Mouse (Mus musculus) left cerebral cortex, postnatal 36 days (tissue): ENCODE results near the gene Hist1h2bq. TPM values are rescaled to one million over a fixed set of nuclear protein-coding genes. Genes with fewer than 3 reads are reported as not detected.
A peak's percentile ranks its signal among the peaks of the same experiment; 100 is the strongest.
"Not testable (repeated sequence)": the region's sequence is repeated elsewhere in the genome, so short reads cannot be mapped to it uniquely, and the experiment has no call there.

Source experiments
- DNase-seq, 2 experiments: peaks; one replicate each; pipeline ENCODE4 v3.0.0; 2021 to 2022; ENCODE audit warnings: low spot score in 2 of 2, mixed read lengths in 1 of 2
- intact Hi-C: fragments of 180-260 bp; cut with DNase I; formaldehyde crosslinking; loops from one replicate; pipeline ENCODE4 v1.15.1; 2025
- total RNA-seq, 2 experiments: library from RNA; stranded (reverse); gene quantifications; 2 replicates each; pipeline ENCODE4 v1.2.3; 2021

Hist1h2bq gene
- 10 to 100 TPM; 36.0 to 39.3 TPM for total RNA-seq

DNA sequence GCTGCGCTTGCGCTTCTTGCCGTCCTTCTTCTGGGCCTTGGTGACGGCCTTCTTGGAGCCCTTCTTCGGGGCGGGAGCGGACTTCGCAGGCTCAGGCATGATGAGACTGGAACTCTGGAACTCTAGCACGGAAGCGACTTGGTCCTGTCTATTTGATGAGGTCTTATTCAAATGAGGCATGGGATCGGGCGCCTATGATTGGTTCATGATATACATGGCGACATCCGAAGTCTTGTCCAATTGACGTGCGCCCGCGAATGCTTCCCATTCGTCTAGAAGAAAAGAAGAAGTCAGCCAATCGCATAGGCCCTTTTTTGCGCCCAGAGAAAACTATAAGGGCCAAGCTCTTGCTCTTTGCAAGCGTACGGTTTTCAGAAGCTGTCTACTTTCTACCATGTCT, at the start of gene Hist1h2bq, which contains the start of gene Hist1h2ao:
Gene Hist1h2bq (minus strand): TSS at position 125 of the 400 bp plus-strand sequence.
Gene Hist1h2ao (plus strand): TSS at position 393 of the 400 bp plus-strand sequence.
- DNase-seq, intact Hi-C loops: not testable (repeated sequence)

DNA sequence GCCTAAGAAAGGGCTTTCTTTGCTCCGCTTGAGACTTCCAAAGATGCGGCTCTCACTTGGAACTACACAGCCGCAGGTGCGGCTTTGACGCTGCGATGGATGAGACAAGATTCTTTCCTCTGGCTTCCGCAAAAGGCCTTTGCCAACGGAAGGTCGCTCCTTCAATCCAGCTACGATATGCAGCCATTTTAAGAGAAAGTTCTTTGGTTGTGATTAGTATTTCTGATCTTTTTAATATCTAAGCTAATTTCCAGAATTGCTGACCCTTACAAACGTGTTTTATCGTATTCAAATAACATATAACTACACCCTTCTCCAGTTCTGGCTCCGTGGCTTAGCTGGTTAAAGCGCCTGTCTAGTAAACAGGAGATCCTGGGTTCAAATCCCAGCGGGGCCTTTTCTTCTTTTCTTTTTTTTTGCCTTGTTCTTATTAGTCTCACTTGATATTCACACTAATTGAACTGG, 45.7 kb upstream of the Hist1h2bq start:
- intact Hi-C loops = no loop called here
- DNase-seq = peak; percentile 29 to 35

DNA sequence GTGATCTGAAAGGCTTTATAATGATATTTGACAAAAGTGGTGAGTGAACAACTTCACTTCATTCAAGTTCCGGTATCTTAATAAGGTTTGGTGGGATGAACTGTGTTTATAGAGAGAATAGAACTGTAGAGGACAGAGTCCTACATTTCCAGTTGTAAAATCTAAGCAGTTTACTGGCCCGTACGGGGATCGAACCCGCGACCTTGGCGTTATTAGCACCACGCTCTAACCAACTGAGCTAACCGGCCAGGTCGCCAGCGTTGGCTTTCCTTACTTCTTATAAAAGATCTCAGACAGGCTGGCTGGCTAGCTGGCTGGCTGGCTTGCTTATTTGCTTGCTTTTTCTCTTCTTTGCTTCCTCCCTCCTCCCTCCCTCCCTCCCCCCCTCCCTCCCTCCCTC, 45.1 kb upstream of the Hist1h2bq start:
- peak; percentile 81 to 85 for DNase-seq
- intact Hi-C loops = no loop called here

DNA sequence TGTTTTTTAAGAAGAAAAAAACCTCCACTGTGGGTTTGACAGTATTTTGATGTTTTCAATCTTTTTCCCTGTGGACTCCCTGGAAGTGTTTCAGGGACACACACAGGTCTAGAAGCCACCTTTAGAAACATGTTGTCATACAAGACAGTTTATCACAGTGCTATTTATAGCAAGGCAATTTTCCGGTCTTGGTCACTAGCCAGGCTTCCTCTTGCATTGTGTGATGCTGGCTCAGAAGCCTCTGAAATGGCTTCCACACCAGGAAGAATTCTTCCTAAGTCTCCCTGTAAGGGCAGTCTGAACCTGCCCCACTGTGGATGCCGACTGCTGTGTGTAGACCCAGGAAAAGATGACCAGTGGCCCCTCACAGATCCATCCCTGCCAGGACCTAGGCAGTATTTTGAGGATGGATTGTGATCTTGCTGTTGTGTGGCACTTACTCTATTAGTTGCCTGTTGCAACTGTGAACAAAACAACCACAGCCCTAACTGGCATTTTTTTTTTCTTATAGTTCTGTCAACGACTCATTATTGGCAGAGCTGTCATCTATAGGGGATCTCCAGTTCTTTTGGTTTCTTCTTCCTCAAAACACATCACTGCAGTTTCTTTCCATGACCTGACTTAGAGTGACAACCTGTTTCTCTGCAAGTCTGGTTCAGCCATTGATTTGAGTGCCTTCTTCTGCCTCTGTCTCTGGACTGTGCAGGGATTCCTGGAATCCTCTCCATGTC, 42.4 kb upstream of the Hist1h2bq start:
- intact Hi-C loops = no loop called here
- DNase-seq = no peak

DNA sequence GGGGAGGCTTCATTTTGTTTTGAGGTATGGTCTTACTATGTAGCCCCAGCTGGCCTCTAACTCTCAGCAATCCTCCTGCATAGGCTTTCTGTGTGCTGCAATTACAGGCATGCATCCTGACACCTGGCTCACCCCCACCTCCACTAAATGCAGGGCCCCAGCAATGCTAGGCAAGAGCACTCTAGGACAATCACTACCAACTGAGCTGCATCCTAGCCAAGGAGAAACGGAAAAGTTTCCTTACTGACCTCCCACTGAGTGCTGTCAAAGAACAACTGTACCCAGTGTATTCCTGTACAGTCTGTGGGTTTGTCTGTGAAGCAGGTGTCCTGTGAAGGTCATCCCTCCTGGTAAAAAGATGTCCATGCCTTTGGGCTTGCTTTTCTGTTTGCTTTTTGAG, 40.7 kb upstream of the Hist1h2bq start:
- DNase-seq, intact Hi-C loops: not testable (repeated sequence)

DNA sequence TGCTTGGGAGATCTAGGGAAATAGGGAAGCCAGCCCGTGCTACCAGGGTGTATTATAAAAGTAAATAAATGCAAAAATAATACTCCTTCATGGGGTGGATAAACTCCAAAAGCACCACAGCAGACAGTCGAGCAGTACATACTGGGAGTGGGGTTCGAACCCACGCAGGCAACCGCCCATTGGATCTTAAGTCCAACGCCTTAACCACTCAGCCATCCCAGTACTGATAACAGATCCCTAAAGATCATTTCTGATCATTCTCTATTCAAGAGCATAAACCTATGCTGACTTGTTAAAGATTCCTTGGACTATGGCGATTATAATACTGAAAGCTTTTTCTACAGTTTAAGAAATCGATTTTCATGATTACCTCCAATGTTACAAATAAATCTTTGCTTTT, 37.9 kb upstream of the Hist1h2bq start:
- intact Hi-C loops = no loop called here

DNA sequence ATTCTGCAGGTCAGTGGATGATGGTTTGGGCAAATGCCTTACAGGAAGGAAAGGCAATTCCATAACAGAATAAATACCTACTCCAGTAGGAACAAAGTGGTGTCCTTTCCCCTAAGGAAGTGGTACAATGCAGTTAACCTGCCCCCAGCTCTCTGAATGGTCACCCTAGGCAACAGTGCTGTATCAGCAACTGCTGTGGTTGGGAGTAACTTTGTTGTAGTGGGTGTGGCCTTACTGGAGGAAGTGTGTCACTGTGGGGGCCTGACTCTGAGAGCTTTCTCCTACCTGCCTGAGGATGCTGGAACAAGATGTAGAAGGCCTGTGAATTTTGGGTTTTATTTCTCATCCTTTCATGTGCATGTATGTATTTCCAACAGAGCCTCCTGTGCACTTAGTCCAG, 36.4 kb upstream of the Hist1h2bq start:
- DNase-seq, intact Hi-C loops: not testable (repeated sequence)

More for the DNA sequence above, 37.9 kb upstream of the Hist1h2bq start:
- DNase-seq = no peak

DNA sequence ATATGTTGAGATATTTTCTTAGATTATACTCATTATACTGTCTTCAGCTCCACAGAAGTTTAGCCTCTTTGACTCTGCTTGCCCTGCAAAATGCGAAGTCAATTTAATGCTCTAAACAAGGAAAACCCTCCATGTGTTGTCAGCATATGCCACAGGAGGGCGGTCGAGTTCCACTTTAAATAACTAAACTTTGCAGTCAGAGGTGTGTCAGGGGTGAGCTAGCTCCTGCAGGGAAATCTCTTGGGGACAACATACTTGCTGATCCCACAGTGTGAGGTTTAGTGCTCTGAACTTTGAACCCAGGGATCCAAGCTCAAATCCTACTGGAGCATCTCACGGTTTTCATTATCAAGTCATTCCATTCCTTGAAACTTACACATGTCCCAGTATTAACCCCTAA, 30.5 kb upstream of the Hist1h2bq start:
- intact Hi-C loops, DNase-seq: not testable (repeated sequence)

DNA sequence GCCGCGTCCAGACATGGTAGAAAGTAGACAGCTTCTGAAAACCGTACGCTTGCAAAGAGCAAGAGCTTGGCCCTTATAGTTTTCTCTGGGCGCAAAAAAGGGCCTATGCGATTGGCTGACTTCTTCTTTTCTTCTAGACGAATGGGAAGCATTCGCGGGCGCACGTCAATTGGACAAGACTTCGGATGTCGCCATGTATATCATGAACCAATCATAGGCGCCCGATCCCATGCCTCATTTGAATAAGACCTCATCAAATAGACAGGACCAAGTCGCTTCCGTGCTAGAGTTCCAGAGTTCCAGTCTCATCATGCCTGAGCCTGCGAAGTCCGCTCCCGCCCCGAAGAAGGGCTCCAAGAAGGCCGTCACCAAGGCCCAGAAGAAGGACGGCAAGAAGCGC, 23.5 kb upstream of the Hist1h2bq start, which contains the start of the genes Hist1h2ap and Hist1h2br:
Gene Hist1h2ap (minus strand): TSS at position 47 of the 400 bp plus-strand sequence.
Gene Hist1h2br (plus strand): TSS at position 283 of the 400 bp plus-strand sequence.
- DNase-seq, intact Hi-C loops: not testable (repeated sequence)

DNA sequence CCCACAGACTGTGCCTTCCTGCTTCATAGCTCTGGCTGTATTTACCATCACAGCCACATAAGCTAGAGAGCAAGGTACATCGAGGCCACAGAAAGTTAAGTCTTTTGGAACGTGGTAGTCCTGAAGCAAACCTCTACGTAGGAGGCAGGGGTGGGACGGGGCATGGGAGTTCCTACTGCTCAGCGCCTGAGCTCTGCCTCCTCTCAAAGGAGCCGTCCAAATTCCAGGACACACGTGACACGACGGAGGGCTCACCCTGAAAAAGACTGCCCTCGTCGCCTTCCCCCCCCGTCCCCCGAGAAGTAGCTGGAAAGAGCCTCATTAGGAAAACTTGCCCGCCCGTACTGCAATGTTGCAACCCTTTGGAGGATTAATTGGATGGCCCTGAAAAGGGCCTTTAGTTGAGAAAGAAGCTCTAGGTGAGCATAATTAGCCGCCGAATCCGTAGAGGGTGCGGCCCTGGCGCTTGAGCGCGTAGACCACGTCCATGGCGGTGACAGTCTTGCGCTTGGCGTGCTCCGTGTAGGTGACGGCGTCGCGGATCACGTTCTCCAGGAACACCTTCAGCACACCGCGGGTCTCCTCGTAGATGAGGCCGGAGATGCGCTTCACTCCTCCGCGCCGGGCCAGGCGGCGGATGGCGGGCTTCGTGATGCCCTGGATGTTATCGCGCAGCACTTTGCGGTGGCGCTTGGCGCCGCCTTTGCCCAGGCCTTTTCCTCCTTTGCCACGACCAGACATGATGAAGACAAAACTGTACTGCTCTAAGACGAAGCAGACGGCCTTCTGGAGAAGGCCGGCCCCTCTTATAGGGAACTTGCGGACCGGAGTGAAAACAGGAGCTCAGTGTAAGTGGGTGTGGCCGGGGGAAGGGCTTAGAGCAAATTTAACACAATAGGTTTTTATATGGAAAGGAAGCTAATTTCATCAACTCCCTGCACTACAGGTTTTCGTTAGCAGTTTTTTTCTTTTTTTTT, 21.7 kb upstream of the Hist1h2bq start, which contains the start of gene Hist1h4n:
Gene Hist1h4n (minus strand): TSS at position 779 of the 977 bp plus-strand sequence.
- DNase-seq = peak; percentile 28 to 44
- intact Hi-C loops = not testable (repeated sequence)

DNA sequence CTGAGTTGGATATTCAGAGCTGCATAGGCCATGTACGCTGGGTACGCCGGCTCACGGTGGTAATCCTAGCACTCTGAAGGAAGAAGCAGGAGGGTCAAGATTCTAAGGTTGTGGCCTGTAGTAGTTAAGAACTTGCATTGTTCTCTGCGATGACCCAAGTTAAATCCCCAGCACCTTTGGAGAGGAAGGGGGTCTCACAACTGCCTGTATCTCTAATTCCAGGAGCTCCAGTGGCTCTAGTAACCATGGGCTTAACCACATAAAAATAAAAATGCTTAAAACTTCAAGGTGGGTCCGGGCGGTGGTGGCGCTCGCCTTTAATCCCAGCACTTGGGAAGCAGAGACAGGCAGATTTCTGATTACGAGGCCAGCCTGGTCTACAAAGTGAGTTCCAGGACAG, 20.3 kb upstream of the Hist1h2bq start:
- DNase-seq = no peak
- intact Hi-C loops = no loop called here

DNA sequence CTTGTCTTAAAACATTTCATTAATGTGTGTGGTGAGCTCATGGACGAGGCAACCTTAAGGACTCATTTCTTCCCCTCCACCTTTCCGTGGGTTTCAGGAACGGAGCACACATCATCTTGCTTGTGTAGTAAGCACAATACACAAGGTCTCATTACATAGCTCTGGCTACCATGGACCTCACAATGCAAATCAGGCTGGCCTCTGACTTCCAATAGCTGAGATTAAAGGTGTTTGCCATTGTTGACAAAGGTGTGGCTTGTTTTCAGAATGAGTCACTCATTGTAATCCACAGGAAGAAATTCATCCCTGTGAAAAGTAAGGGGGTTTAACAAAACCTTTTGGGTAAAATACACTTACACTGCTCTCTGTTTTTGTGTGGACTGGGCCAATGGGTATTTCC, 18.5 kb upstream of the Hist1h2bq start:
- intact Hi-C loops = no loop called here
- DNase-seq = no peak

DNA sequence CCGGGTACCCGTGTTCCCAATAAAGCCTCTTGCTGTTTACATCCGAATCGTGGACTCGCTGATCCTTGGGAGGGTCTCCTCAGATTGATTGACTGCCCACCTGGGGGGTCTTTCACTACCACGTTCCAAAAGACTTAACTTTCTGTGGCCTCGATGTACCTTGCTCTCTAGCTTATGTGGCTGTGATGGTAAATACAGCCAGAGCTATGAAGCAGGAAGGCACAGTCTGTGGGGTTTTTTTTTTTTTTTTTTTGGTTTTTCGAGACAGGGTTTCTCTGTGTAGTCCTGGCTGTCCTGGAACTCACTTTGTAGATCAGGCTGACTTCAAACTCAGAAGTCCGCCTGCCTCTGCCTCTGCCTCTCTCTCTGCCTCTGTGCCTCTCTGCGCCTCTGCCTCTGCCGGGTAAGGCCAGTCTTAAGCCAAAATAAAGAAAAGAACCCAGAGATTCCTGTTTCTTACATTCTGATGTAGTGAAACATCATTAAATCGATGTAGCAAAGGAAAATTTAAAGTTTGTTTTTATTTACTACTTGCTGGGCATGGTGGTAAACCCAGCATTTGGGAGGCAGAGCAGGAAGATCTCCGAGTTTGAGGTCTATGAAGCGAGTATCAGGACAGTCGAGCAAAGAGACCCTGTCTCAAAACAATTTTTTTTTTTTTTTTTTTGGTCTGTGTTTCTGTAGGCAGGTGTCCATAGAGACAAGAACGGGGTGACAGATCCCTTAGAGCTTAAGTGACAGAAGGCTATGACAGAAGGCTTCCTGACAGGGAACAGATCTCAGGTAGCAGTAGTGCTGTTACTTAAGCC, 10.3 kb upstream of the Hist1h2bq start:
- DNase-seq, intact Hi-C loops: not testable (repeated sequence)

DNA sequence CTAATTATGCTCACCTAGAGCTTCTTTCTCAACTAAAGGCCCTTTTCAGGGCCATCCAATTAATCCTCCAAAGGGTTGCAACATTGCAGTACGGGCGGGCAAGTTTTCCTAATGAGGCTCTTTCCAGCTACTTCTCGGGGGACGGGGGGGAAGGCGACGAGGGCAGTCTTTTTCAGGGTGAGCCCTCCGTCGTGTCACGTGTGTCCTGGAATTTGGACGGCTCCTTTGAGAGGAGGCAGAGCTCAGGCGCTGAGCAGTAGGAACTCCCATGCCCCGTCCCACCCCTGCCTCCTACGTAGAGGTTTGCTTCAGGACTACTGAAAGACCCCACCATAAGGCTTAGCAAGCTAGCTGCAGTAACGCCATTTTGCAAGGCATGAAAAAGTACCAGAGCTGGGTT, 2.1 kb upstream of the Hist1h2bq start:
- intact Hi-C loops = not testable (repeated sequence)

DNA sequence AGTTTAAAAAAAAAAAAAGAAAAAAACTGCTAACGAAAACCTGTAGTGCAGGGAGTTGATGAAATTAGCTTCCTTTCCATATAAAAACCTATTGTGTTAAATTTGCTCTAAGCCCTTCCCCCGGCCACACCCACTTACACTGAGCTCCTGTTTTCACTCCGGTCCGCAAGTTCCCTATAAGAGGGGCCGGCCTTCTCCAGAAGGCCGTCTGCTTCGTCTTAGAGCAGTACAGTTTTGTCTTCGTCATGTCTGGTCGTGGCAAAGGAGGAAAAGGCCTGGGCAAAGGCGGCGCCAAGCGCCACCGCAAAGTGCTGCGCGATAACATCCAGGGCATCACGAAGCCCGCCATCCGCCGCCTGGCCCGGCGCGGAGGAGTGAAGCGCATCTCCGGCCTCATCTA, 1.5 kb upstream of the Hist1h2bq start, which contains the start of gene Hist1h4m:
Gene Hist1h4m (plus strand): TSS at position 208 of the 400 bp plus-strand sequence.
- peak; percentile 43 to 46 for DNase-seq
- intact Hi-C loops = not testable (repeated sequence)

More for the DNA sequence above, 2.1 kb upstream of the Hist1h2bq start:
- not testable (repeated sequence) for DNase-seq

DNA sequence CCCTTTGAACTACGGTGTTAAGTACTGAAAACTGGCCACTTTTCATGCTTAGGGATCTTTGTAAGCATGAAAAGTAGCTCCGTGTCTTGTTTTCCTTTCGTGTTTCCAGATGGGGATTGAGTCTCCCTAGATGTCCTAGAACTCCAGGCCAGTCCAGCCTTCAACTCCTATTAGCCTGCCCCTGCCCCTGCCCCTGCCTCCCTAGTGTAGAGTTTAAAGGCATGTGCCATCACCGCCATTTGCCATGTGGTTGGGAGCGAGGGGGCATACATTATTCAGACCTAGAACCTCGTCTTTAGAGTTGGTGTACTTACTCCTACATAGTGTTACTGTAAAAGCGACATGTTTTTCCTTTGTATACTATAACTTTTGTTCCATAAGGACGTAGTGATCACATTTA, 1.1 kb upstream of the Hist1h2bq start:
- DNase-seq, intact Hi-C loops: not testable (repeated sequence)

DNA sequence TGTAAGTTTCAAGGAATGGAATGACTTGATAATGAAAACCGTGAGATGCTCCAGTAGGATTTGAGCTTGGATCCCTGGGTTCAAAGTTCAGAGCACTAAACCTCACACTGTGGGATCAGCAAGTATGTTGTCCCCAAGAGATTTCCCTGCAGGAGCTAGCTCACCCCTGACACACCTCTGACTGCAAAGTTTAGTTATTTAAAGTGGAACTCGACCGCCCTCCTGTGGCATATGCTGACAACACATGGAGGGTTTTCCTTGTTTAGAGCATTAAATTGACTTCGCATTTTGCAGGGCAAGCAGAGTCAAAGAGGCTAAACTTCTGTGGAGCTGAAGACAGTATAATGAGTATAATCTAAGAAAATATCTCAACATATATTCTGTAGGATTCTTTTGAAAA, 6.9 kb downstream of the Hist1h2bq start:
- intact Hi-C loops = not testable (repeated sequence)

DNA sequence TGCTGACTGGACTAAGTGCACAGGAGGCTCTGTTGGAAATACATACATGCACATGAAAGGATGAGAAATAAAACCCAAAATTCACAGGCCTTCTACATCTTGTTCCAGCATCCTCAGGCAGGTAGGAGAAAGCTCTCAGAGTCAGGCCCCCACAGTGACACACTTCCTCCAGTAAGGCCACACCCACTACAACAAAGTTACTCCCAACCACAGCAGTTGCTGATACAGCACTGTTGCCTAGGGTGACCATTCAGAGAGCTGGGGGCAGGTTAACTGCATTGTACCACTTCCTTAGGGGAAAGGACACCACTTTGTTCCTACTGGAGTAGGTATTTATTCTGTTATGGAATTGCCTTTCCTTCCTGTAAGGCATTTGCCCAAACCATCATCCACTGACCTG, 12.8 kb downstream of the Hist1h2bq start:
- DNase-seq, intact Hi-C loops: not testable (repeated sequence)

More for the DNA sequence above, 6.9 kb downstream of the Hist1h2bq start:
- not testable (repeated sequence) for DNase-seq

DNA sequence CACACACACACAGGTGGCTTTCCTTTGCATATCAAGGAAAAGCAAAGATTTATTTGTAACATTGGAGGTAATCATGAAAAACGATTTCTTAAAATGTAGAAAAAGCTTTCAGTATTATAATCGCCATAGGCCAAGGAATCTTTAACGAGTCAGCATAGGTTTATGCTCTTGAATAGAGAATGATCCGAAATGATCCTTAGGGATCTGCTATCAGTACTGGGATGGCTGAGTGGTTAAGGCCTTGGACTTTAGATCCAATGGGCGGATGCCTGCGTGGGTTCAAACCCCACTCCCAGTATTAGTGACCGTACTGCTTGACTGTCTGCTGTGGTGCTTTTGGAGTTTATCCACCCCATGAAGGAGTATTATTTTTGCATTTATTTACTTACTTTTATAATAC, 14.4 kb downstream of the Hist1h2bq start:
- intact Hi-C loops = no loop called here
- no peak for DNase-seq
